Mouse (Mus musculus): ENCODE data around the gene Cd2bp2.
A peak's percentile ranks its signal among the peaks of the same experiment; 100 is the strongest.

Gene Cd2bp2

GRCm38 (mm10) chr7:127195544-127196295 lies at the start of gene Cd2bp2:
Gene Cd2bp2, minus strand, starts transcription at chr7:127196050.
- DNase-seq (ENCODE audit: low read depth): peak; percentile 95

- no peak for DNase-seq (ENCODE audit: low read depth)
Measured at GRCm38 (mm10) chr7:127244658-127245510, 49.0 kb upstream of the Cd2bp2 start.

- DNase-seq (ENCODE audit: low read depth): peak; percentile 87
Measured at GRCm38 (mm10) chr7:127243870-127244657, 48.2 kb upstream of the Cd2bp2 start, which contains the start of gene Zfp771. Gene Zfp771, plus strand, starts transcription at chr7:127244274.

GRCm38 (mm10) chr7:127243361-127243867 lies 47.6 kb upstream of the Cd2bp2 start:
- DNase-seq (ENCODE audit: low read depth): no peak

DNA sequence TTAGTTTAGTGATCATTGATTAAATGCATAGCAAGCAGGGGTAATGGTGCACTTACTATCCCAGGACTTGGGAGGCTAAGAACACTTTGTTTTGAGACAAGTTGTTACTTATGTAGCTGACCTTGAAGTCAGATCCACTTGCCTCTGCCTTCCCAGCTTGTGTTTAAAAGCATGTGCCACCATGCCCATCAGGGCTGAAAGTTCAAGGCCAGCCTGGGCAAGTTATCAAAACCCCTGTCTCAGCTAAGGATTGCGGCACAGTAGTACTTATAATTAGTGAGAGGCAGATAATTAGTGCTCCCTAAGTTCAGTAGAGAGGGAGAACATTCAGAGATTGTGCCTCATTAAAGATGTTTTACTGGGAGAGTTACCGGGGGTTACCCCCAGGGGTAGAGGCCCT lies 38.9 kb upstream of the Cd2bp2 start:
- DNase-seq (ENCODE audit: low read depth): no peak

DNA sequence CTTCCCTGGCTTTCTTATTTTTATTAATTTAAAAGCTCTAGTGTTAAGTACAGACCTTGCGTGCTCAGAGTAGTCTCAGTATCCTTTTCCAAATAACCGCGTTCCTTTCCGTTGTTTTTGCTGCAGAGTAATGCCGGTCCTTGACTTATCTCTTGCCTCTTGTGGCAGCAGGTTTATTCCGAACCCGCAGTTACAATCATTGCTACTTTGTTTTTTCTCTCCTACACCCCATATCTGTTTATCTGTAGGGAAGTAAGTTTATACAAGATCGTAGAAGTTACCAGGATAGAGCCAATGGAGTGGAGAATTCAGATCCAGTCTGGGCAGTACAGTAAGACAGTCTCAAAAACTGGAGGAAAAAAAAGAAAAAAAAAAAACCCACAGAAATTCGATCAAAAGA lies 37.9 kb upstream of the Cd2bp2 start:
- no peak for DNase-seq (ENCODE audit: low read depth)

- DNase-seq (ENCODE audit: low read depth): no peak
Measured at GRCm38 (mm10) chr7:127233368-127233749, 37.5 kb upstream of the Cd2bp2 start.

GRCm38 (mm10) chr7:127232622-127233367 lies 36.9 kb upstream of the Cd2bp2 start, which contains the start of the genes Zfp553 and Sept1:
Gene Zfp553, plus strand, starts transcription at chr7:127233061.
Gene Sept1, minus strand, starts transcription at chr7:127233130.
- peak; percentile 61 for DNase-seq (ENCODE audit: low read depth)

DNA sequence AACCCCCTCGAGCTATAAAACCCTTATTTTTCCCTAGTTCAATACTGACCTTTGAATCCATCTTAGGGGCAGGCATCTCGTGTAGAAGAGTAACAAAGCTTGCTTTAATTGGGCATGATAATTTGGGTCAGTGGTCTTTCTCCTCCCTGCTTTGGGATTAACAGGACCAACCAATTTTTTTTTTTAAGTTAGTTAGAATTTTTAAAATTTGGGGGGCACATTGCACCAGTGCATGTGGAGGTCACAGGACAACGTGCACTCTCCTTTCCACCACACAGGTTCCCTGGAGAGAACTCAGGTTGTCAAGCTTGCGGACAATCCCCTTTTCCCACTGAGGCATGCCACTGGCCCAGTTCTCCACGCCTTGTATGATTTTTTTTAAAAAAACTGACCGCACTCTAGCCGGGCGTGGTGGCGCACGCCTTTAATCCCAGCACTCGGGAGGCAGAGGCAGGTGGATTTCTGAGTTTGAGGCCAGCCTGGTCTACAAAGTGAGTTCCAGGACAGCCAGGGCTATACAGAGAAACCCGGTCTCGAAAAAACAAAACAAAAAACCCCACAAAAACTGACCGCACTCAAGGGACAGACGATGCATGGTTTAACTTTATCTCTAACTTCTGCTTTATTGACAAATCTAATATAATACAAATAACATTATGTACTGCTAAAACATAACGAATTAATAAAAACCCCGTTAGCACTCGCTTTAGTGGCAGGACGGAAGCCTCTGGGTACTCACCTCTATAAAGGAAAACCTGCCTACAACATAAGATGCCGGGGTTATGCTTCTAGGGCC lies 36.2 kb upstream of the Cd2bp2 start:
- no peak for DNase-seq (ENCODE audit: low read depth)

GRCm38 (mm10) chr7:127231376-127231775 lies 35.5 kb upstream of the Cd2bp2 start:
- DNase-seq (ENCODE audit: low read depth): no peak

GRCm38 (mm10) chr7:127228615-127229303 lies 32.9 kb upstream of the Cd2bp2 start:
- peak; percentile 91 for DNase-seq (ENCODE audit: low read depth)

DNA sequence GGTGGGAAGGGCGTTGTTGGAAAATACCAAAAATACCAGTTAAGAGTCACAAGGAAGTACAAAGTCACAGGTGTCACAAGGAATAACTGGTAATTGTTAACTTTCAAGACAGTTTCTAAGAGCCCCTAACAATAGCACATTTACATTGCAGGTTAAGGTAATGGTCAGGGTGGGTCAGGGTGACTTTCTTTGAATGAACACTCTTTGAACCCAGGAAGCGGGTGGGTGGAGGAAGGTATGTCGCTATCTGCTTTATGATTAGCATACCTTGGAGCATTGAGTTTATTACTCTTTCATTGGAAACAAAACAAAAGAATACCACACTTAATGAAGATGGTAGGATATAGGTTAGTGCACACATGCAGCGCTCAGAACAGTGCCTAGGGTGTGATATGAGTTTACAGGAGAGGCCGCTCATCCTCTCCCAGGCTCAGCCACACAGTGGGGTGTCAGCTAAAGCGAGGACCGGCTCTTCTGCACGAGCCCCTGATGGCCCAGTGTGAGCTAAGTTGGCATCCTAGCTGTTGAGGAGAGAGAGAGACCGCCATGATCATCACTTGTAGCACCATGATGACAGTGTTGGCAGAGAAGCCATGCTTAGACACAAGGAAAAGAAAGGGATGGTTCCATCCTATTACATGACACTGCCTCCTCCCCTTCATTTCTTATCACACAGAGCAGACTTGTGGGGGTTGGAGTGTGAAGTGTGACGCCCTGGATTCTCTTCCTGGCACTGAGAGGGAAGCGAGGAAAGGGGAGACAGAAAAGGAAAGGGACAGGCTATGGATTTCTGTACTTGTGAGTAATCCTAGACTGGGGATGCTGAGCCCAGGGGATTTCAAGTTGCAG lies 29.5 kb upstream of the Cd2bp2 start:
- DNase-seq (ENCODE audit: low read depth): no peak

DNA sequence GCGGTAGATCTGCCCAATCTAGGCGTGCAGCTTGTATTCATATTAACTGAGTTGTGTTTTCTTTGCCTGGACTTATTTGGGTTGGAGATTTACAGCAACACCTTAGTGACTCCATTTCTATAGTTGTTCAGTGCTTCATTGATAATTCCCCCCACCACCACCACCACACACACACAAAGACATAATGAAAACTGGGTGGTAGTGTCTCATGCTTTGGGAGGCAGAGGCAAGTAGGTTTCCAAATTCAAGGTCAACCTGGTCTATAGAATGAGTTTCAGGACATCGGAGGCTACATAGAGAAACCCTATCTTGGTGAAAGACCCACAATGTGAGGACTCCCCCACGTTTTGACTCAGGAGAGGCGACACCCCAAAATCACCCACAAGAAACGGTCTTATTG lies 28.8 kb upstream of the Cd2bp2 start:
- DNase-seq (ENCODE audit: low read depth): no peak

DNA sequence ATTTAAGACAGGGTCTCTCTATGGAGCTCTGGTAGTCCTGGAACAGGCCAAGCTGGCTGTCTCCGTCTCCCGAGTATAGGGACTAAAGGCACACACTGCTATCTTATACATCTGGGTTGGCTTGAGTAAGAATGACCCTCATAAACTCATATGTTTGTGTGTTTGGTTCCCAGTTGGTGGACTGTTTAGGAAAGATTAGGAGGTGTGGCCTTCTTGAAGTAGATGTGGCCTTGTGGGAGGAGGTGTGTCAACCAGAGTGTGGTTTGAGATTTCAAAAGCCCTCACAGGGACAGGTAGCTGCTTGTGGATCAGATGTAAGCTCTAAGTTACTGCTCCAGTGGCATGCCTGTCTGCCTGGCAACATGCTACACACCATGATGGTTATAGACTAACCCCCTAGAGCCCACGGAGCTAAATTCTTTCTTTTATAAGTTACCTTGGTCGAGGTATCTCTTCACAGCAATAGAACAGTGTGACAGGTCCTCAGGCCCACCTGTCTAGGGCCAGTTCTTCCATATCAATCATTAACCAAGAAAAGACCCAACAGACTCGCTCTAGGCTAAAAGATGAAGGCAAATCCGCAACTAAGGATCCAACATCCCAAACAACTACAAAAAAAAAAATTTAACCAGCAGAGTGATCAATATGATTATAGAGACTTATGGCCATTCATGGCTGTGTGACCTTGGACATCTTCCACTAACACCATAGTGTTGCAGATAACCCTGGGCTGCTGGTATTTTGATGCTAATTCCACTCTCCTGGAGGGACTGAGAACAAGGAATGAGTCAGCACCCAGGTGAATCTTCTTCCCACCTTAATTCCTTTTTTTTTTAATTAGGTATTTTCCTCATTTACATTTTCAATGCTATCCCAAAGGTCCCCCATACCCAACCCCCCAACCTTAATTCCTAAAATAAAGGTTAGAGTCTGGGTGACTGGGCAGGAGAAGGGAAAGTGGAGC lies 27.9 kb upstream of the Cd2bp2 start:
- DNase-seq (ENCODE audit: low read depth): no peak

DNA sequence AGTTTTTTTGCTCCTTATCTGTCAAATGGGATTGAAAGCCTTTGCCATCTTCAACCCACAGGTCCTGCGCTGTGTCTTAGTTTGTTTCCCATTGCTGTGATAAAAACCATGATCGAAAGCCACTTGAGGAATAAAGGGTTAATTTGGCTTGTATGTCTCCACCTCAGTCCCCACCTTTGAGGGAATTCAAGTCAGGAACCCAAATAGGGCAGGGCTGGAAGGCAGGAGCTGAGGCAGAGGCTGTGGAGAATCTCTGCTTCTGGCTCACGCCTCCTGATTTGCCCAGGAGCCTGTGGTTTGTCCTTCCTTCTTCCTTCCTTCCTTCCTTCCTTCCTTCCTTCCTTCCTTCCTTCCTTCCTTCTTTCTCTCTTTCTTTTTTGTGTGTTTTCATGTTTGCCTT lies 27.3 kb upstream of the Cd2bp2 start:
- no peak for DNase-seq (ENCODE audit: low read depth)

DNA sequence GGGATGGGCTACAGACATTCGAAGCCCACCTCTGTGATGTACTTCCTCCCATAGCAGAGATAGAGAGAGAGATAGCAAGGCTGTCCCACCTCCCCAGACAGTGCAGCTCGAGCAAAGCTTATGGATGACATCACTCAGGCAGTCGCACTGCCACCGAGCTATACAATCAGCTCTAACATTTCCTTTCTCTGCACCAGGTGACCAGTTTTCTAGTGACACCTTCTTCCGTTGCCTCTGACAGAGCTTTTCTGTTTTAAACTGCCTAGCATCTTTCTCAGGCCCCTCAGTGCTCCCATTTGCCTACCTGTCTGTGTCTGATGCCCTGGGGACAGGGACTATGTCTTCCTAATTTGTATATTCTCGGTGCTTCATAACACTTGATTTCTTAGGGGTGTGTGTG lies 24.6 kb upstream of the Cd2bp2 start:
- no peak for DNase-seq (ENCODE audit: low read depth)

DNA sequence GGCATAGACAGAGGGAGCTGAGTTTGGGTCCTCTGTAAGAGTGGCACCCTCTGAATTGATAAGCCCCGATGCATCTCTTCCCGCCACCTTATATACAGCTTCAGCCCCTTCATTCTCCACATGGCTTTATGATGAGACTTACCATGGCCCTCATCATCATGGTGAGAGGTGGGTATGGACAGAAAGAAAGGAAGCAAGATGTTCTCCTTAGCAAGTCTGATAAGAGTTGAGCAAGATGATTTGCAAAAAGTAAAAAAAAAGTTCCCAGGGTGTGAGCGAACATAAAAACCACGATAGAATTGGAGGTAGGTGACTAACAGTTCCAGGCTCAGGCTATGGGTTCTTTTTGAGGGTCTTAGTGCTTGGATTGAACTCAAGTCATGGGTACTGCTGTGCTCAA lies 22.8 kb upstream of the Cd2bp2 start:
- DNase-seq (ENCODE audit: low read depth): no peak
